Mouse (Mus musculus) E14TG2a.4 (cell line): ENCODE measurements around the gene Raf1.

Experiments
- CTCF ChIP-seq: conservative IDR thresholded peaks from 2 replicates; pipeline ENCODE4 v1.5.1; 2014; ENCODE audit warnings: low read length
- POU5F1 ChIP-seq: IDR thresholded peaks from 2 replicates; pipeline ENCODE4 v1.6.1; 2014; ENCODE audit warnings: low read length, borderline replicate concordance

- no peak for TF ChIP-seq CTCF
- TF ChIP-seq POU5F1, result no peak
Measured at GRCm38 (mm10) chr6:115684851-115685646, 8.6 kb upstream of the Raf1 start.
